Mouse (Mus musculus) stomach, embryonic 14.5 days (tissue): ENCODE data around the gene Ptpn6. TPM values are rescaled to one million over a fixed set of nuclear protein-coding genes. Genes with fewer than 3 reads are reported as not detected.

Experiments used
- ATAC-seq: fragments of 200-750 bp; cut with Nextera tagmentation; 2 replicates; pipeline ENCODE4 v1.8.0; 2017; ENCODE audit warnings: low read depth, moderate TSS enrichment; ENCODE audit not compliant: insufficient number of reproducible peaks, insufficient read depth, low FRiP score
- H3K27ac ChIP-seq: fragments of 300-500 bp; sonication (generic); 2 replicates; pipeline ENCODE4 v1.5.1; 2014; ENCODE audit warnings: mild to moderate bottlenecking, low read length, moderate library complexity, mixed read lengths
- H3K27me3 ChIP-seq: fragments of 300-500 bp; sonication (generic); 2 replicates; pipeline ENCODE4 v1.6.1; 2014; ENCODE audit warnings: low read length, control low read depth, mixed read lengths; ENCODE audit not compliant: control insufficient read depth, insufficient read depth
- H3K36me3 ChIP-seq: fragments of 300-500 bp; sonication (generic); 2 replicates; pipeline ENCODE4 v1.6.1; 2014; ENCODE audit warnings: mild to moderate bottlenecking, control low read depth, low read length, moderate library complexity, mixed read lengths; ENCODE audit not compliant: control insufficient read depth, insufficient read depth
- H3K4me1 ChIP-seq: fragments of 300-500 bp; sonication (generic); 2 replicates; pipeline ENCODE4 v1.6.1; 2014; ENCODE audit warnings: low read length, control low read depth, mixed read lengths; ENCODE audit not compliant: control insufficient read depth, insufficient read depth
- H3K4me2 ChIP-seq: fragments of 300-500 bp; sonication (generic); replicated peaks from 2 replicates; pipeline ENCODE4 v1.6.1; 2014; ENCODE audit warnings: low read depth, low read length, control low read depth
- H3K4me3 ChIP-seq: fragments of 300-500 bp; sonication (generic); 2 replicates; pipeline ENCODE4 v1.5.1; 2014; ENCODE audit warnings: low read depth, low read length, control low read depth
- H3K9ac ChIP-seq: fragments of 300-500 bp; sonication (generic); replicated peaks from 2 replicates; pipeline ENCODE4 v1.6.1; 2014; ENCODE audit warnings: low read depth, mild to moderate bottlenecking, control low read depth, low read length, moderate library complexity, mixed read lengths
- H3K9me3 ChIP-seq: fragments of 300-500 bp; sonication (generic); 2 replicates; pipeline ENCODE4 v1.6.1; 2016; ENCODE audit warnings: low read depth, low read length, control low read depth; ENCODE audit not compliant: control insufficient read depth
- WGBS: fragments of 180-500 bp; shearing (Covaris S2); extraction: QIAGEN DNeasy Blood & Tissue Kit; methylation state at CpG from one replicate; pipeline ENCODE4 v1.1.7; 2014; 5-methylcytosine and 5-hydroxymethylcytosine counted together
- polyA plus RNA-seq: library from polyadenylated mRNA; unstranded; fragments of >200 nt; fragmentation: Nextera tagmentation; extraction: Ambion mirVana; gene quantifications from 2 replicates; pipeline ENCODE4 v1.2.1, GENCODE M21; 2014

Gene Ptpn6
- polyA plus RNA-seq, 1 experiment from 2014 or later, result 15.3 TPM

- no peak overlapping the region for H3K9ac ChIP-seq
- H3K9me3 ChIP-seq, result no peaks in the 10 kb centered on the region
- H3K27me3 ChIP-seq, result no peaks in the 10 kb centered on the region
- H3K36me3 ChIP-seq, result peaks cover 59% of the 10 kb centered on the region
- peak overlapping the region; percentile 87; the same call in 1 of the 2 replicates for H3K4me2 ChIP-seq
- H3K4me1 ChIP-seq, result peaks cover 10% of the 10 kb centered on the region
- no peak for ATAC-seq
- no peak overlapping the region for H3K4me3 ChIP-seq
- 84% methylated on average over 7 of the region's 7 CpGs for WGBS
- no peak overlapping the region for H3K27ac ChIP-seq
Measured at GRCm38 (mm10) chr6:124746654-124747632, 8.4 kb upstream of the Ptpn6 start.

GRCm38 (mm10) chr6:124746296-124746605 is 7.7 kb upstream of the Ptpn6 start:
- Histone ChIP-seq H3K4me3 (peak overlapping the region; percentile 37), H3K4me2 (peak overlapping the region; percentile 87), H3K36me3 (peaks cover 59% of the 10 kb centered on the region), H3K9me3 (no peaks in the 10 kb centered on the region), H3K27me3 (no peaks in the 10 kb centered on the region), H3K27ac (peak overlapping the region; percentile 85), H3K9ac (peak overlapping the region; percentile 77), H3K4me1 (peaks cover 10% of the 10 kb centered on the region)
- WGBS, result 16% methylated on average over 8 of the region's 8 CpGs
- ATAC-seq, result no peak; the same call in 1 of the 2 replicates

GRCm38 (mm10) chr6:124745490-124746295 is 7.2 kb upstream of the Ptpn6 start:
- H3K36me3 ChIP-seq, result peaks cover 59% of the 10 kb centered on the region
- H3K27me3 ChIP-seq, result no peaks in the 10 kb centered on the region
- peaks cover 10% of the 10 kb centered on the region for H3K4me1 ChIP-seq
- WGBS, result under 1% methylated on average over 84 of the region's 85 CpGs
- H3K27ac ChIP-seq, result peak overlapping the region; percentile 85
- H3K9me3 ChIP-seq, result no peaks in the 10 kb centered on the region
- H3K4me2 ChIP-seq, result peak overlapping the region; percentile 87
- ATAC-seq, result peak; percentile 82
- peak overlapping the region; percentile 37 for H3K4me3 ChIP-seq
- peak overlapping the region; percentile 77 for H3K9ac ChIP-seq

- WGBS, result 68% methylated on average over 26 of the region's 26 CpGs
- Histone ChIP-seq H3K27ac (peak overlapping the region; percentile 61; the same call in 1 of the 2 replicates), H3K36me3 (peaks cover 57% of the 10 kb centered on the region), H3K9ac (peak overlapping the region; percentile 14; the same call in 1 of the 2 replicates), H3K4me1 (peaks cover 10% of the 10 kb centered on the region), H3K9me3 (no peaks in the 10 kb centered on the region), H3K4me2 (peak overlapping the region; percentile 35), H3K4me3 (peak overlapping the region; percentile 37; the same call in 1 of the 2 replicates), H3K27me3 (no peaks in the 10 kb centered on the region)
- ATAC-seq, result no peak
Measured at GRCm38 (mm10) chr6:124744755-124745321, 6.3 kb upstream of the Ptpn6 start.

- Histone ChIP-seq H3K4me3 (no peak overlapping the region), H3K9ac (no peak overlapping the region), H3K36me3 (peaks cover 46% of the 10 kb centered on the region), H3K9me3 (no peaks in the 10 kb centered on the region), H3K4me1 (peaks cover 22% of the 10 kb centered on the region), H3K4me2 (no peak overlapping the region), H3K27ac (no peak overlapping the region), H3K27me3 (no peaks in the 10 kb centered on the region)
- ATAC-seq, result no peak
- 87% methylated on average over 8 of the region's 8 CpGs for WGBS
Measured at GRCm38 (mm10) chr6:124743647-124744046, 5.1 kb upstream of the Ptpn6 start.

GRCm38 (mm10) chr6:124742839-124743514 is 4.5 kb upstream of the Ptpn6 start:
- no peak overlapping the region for H3K4me2 ChIP-seq
- WGBS, result 87% methylated on average over 15 of the region's 15 CpGs
- no peak overlapping the region for H3K27ac ChIP-seq
- H3K4me3 ChIP-seq, result no peak overlapping the region
- peaks cover 40% of the 10 kb centered on the region for H3K36me3 ChIP-seq
- no peaks in the 10 kb centered on the region for H3K9me3 ChIP-seq
- no peaks in the 10 kb centered on the region for H3K27me3 ChIP-seq
- H3K4me1 ChIP-seq, result peaks cover 23% of the 10 kb centered on the region
- H3K9ac ChIP-seq, result no peak overlapping the region
- no peak for ATAC-seq

- Histone ChIP-seq H3K9me3 (no peaks in the 10 kb centered on the region), H3K36me3 (peaks cover 31% of the 10 kb centered on the region), H3K4me1 (peaks cover 23% of the 10 kb centered on the region), H3K27ac (peak overlapping the region; percentile 96), H3K9ac (no peak overlapping the region; the same call in 1 of the 2 replicates), H3K4me3 (peak overlapping the region; percentile 41), H3K4me2 (peak overlapping the region; percentile 54), H3K27me3 (no peaks in the 10 kb centered on the region)
- ATAC-seq, result no peak
- WGBS, result 69% methylated on average over 3 of the region's 3 CpGs
Measured at GRCm38 (mm10) chr6:124741842-124742241, 3.3 kb upstream of the Ptpn6 start.
